Mouse (Mus musculus): ENCODE measurements at regions not wholly inside any gene's neighbourhood (a gene's known extent, or its start where the extent isn't known, plus 50 kb on each side); places are given as distances from the start of the nearest gene placed in this dataset.
A peak's percentile ranks its signal among the peaks of the same experiment; 100 is the strongest.

- no peak for ATAC-seq (ENCODE audit: low TSS enrichment)
Measured at GRCm38 (mm10) chr14:76678512-76679134, 121.9 kb upstream of the Serp2 start.

GRCm38 (mm10) chr14:76674949-76675348 is 118.3 kb upstream of the Serp2 start:
- ATAC-seq (ENCODE audit: low TSS enrichment) = no peak

- no peak for ATAC-seq (ENCODE audit: low TSS enrichment)
Measured at GRCm38 (mm10) chr14:76673671-76674331, 117.1 kb upstream of the Serp2 start.

- ATAC-seq (ENCODE audit: low TSS enrichment) = no peak
Measured at GRCm38 (mm10) chr14:76672899-76673298, 116.2 kb upstream of the Serp2 start.

- ATAC-seq (ENCODE audit: low TSS enrichment) = no peak
Measured at GRCm38 (mm10) chr14:76672442-76672841, 115.8 kb upstream of the Serp2 start.

- no peak for ATAC-seq (ENCODE audit: low TSS enrichment)
Measured at GRCm38 (mm10) chr14:76671023-76671422, 114.3 kb upstream of the Serp2 start.

DNA sequence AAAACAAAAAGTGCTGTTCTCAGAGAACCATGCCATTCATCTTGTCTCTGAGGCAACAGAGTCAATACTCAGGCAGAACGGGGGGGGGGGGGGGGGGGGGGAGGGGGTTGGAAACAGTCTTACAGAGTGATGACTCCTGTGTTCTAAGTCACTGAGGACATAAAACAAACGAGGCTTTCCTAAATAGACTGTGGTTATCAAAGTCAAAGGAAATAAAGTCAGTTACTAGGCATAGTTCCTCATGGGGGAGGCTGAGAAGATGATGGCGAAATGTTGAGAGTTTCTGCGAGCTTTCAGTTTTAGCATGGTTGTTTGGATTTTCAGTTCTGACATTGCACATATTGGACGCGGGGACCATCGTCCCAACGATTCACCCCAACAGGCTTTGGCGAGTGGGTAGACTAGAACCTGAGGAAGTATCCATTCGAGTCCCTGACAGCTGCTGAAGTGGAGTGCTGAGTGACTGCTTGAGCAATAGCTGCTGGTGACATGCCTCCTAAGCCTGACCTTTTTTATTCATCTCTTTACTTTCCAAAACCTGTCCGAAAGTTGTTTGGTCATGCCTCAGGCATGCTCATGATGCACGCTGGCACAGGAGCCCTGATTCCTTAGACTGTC is 109.2 kb upstream of the Serp2 start:
- no peak for ATAC-seq (ENCODE audit: low TSS enrichment)

DNA sequence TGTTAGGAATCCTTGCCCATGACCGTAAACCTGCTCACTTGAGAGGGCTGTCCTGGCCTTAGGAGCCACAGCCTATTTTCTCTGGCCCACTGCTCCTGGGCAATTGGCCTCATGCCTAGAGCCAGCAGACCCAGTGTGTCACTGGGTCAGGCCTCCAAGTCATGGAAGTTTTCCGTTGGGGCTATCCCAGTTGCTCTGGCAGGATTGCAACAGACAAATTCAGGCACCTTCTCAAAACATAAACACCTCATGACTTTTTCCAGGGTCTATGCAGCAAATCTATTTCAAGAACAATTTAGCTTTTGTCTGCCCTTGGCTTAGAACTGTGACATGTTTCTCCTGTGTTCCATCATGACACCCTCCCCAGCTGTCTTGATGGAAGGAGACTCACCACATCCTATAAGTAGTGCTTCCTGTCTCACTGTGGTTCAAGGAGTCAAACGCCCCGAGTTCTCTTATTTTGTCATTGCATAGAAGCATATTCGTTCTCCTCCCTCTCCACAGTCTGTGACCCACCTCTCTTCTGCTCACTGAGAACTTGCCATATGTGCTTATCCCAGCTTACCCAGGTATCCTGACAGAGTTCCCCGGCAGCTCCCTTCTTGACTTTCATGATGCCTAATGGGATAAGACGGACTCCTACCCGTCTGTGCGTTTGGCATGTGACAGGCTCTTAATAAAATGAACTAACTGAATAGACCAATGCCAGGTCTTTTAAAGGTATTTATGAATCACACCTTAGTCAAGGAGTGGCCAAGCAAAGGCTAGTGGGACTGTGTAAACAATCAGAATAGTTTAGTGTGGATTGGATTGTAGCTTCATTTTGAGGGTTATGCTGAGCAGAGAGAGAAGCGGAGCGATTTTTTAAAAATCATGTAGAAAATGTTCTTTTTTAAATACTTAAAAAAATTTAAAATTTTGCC is 108.2 kb upstream of the Serp2 start:
- no peak for ATAC-seq (ENCODE audit: low TSS enrichment)

DNA sequence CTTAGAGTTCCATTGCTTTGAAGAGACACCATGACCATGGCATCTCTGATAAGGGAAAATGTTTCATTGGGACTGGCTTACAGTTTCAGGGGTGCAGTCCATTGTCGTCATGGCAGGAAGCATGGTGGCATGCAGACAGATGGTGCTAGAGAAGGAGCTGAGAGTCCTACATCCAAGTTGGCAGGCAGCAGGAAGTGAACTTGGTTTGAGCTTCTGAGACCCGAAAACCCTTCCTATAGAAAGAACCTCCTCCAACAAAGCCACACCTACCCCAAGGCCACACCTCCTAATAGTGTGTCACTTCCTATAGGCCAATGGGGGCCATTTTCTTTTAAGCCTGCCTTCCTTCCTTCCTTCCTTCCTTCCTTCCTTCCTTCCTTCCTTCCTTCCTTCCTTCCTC is 107.1 kb upstream of the Serp2 start:
- no peak for ATAC-seq (ENCODE audit: low TSS enrichment)

DNA sequence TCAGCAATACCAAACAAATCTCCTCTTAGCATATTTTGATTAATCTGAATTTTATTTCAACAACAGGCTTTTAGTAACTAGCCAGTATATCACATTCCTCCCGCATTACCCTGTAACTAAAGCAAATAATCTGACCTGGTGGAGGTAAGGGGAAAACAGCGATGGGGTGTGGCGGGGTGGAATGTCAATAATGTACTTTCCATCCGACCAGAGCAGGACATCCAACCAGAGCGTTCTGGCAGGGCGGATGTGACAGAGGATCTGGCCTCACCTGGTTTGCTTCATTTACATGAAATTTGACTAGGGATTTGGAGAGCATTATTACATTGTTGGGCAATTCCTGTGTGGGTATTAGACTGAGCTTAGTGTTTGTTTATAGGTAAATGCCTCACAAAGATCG is 106.2 kb upstream of the Serp2 start:
- ATAC-seq (ENCODE audit: low TSS enrichment) = no peak

DNA sequence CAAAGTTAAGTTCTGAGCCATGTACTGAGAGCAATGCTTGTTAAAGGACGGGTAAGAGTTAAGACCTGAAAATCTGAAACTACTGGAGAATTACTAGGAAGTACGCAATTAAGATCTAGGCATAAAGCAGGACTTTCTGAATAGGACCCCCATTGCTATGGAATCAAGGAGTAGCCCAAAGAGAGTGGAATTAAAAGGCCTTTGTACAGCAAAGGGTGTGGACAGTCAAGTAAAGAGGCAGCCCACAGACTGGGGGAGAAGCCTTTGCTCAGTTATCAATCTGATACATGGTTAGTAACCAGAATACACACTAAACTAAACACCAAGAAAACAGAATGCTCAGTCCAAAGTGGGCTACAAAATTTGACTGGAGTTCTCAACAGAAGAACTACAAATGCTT is 104.2 kb upstream of the Serp2 start:
- no peak for ATAC-seq (ENCODE audit: low TSS enrichment)

DNA sequence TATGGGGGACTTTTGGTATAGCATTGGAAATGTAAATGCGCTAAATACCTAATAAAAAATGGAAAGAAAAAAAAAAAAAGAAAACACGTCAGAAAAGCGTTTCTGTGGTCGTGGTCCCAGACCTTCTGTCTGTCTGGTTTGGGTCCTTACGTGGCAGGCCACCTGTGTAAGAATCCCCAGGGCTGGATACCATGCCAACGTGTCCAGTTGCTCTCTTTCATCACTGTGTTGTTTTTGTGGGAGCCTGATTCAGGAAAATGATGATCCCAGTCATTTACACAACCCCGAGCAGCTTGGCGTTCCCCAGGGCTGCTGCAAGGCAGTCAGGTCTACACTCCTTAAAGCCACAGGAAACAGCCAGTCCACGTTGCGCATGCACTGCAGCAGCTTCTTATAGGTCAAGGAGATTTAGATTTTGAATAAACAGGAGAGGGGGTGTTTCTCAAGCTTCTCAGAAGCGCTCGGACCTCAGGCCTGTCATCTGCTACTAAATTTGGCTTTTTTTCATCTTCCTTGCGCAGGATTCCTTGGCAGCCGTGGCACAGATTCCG is 102.3 kb upstream of the Serp2 start:
- ATAC-seq (ENCODE audit: low TSS enrichment) = peak; percentile 75

DNA sequence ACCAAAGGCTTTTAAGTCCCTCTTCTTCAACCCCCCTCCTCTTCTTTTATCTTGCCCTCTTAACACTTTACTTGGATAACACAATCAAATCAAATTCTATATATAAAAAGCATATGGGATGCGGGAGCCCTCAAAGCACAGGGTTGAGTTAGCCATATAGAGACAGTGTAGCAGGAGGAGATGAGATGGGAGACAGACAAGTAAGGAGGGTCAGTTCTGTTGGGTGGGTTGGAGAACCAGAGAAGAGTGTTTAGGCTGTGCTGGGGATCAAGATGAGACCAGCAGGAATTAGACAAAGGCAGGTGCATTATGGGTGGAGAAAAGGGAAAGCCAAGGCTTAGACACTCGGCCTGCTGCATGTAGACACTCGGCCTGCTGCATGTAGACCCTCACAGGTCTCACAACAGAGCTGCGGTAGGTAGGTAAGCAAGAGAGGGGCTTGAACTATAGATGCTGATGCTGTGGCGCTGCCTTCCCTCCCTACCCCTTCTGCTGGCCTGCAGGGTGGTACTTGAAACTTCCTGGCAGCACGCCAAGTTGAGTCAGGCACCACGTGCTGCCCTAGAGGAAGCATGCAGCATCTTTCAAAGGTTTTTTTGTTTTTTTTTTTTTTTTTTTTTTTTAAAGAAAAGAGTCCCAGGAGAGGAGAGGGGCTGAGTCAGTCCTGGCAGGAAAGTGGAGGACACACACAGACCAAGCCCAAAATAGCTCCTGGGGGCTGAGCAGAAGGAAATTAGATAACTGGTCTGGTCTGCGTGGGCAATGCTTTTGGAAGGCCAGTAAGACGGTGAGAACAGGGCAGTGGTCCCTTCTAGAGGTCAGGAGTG is 101.3 kb upstream of the Serp2 start:
- ATAC-seq (ENCODE audit: low TSS enrichment) = no peak

DNA sequence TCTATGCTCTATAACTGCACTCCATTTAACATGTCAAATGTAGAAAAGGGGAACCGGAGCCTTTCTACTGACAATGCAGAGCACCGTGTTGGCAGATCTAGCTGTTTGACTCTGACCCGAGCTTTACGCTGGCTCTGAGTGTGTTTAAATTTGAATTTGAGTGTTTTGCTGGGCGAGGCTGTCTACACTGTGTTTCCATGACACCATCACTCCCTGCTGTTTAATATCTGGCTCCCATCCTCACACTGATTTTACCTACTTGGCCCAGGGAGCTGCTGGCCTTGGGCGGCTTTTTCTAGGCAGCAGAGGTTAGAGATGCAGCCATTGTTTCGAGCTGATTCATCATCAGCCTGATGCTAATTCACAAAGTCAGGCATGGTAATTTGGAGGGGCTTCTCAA is 100.7 kb upstream of the Serp2 start:
- ATAC-seq (ENCODE audit: low TSS enrichment) = no peak

GRCm38 (mm10) chr14:76652356-76653126 is 95.9 kb upstream of the Serp2 start:
- no peak for ATAC-seq (ENCODE audit: low TSS enrichment)

GRCm38 (mm10) chr14:76651096-76651495 is 94.4 kb upstream of the Serp2 start:
- ATAC-seq (ENCODE audit: low TSS enrichment) = peak; percentile 94

DNA sequence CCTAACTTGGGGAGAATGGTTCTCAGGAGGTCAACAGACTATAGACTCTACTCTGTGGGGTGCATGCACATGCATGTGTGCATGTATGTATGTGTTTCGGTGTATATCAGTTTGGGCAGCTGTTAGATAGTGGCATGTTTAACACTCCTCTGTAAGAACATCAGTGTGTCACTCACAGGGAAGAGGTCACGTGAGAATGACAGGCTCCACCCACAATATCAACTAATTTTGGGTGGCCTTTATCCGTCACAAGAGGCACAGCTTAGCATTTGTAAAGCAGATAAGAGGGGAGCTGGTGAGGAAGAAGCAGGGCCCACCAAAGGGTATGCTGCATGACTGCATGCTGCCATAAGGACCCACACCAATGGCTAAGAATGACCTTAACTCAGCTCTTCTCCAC is 93.2 kb upstream of the Serp2 start:
- ATAC-seq (ENCODE audit: low TSS enrichment) = no peak

DNA sequence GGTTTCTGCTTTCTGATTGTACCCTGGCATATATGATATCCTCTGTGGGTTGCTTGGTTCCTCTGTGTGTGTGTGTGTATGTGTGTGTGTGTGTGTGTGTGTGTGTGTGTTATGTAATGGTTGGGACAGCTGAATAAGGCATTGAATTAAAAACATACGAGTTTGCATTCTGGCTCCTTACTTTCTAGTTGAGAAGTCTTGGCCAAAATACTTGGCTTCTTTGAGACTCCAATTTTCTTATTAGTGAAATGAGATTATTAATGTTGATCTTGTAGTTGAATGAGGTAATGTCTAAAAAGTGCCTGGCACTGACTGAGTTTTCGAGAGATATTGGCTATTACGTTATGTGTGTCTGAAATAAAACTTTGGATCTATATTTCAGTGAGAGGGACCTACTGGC is 88.0 kb upstream of the Serp2 start:
- ATAC-seq (ENCODE audit: low TSS enrichment) = no peak

DNA sequence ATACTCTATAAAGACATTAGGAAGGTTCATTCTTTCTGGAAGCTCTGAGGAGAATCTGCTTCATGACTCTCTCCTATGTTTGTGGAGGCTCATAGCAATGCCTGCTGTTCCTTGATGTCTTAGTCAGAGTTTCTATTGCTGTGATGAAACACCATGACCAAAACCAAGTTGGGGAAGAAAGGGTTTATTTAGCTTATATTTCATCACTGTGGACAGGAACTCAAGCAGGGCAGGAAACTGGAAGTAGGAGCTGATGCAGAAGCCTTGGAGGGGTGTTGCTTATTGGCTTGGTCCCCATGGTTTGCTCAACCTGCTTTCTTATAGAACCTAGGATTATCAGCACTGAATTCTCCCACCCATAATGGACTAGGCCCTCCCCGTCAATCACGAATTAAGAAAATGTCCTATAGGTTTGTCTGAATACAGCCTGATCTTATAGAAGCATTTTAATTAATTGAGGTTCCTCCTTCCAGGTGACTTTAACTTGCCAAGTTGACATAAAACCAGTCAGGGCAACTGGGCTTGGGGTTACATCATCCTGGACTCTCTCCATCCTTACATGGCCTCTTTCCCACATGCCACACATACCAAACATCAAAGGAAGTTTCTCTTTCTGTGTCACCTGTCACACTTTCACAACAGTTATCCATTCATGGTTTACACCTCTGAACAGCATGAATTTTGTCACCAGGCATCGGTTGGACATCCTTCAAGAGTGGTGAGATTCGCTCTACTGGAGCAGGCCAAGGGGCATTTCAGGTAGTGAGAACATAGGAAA is 85.3 kb upstream of the Serp2 start:
- ATAC-seq (ENCODE audit: low TSS enrichment) = no peak

DNA sequence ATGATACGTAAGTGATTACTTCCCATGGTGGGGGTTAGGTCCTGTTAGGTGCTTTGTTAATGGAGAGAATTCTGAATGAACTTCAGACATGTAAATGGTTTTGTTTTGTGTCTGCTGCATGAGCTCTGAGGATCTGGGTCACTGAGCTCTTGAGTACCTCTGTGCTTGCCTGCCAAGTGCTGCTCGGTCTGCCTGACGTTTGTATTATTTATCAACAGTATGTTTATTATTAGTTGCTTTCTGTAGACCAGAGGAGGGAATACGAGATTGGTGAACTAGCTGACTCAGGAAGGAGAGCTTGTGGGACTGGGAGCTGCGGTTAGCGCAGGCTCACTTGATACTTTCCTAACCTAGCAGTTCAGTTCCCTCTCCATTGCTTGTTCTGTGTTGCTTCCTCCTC is 76.5 kb upstream of the Serp2 start:
- ATAC-seq (ENCODE audit: low TSS enrichment) = no peak
